Mouse (Mus musculus) midbrain, postnatal 0 days (tissue): ENCODE measurements around the gene Tmem150c. TPM values are rescaled to one million over a fixed set of nuclear protein-coding genes. Genes with fewer than 3 reads are reported as not detected.

Source experiments
- ATAC-seq: fragments of 200-750 bp; cut with Nextera tagmentation; 2 replicates; pipeline ENCODE4 v1.8.0; 2017; ENCODE audit warnings: moderate number of reproducible peaks, mild to moderate bottlenecking, moderate TSS enrichment, moderate library complexity; ENCODE audit not compliant: low FRiP score
- DNase-seq: peaks from one replicate; pipeline ENCODE4 v3.0.0-alpha.2; 2015; ENCODE audit warnings: low spot score
- H3K27ac ChIP-seq: fragments of 300-500 bp; sonication (generic); 2 replicates; pipeline ENCODE4 v1.5.1; 2014; ENCODE audit warnings: low read depth, mild to moderate bottlenecking, low read length, mixed read lengths
- H3K27me3 ChIP-seq: fragments of 300-500 bp; sonication (generic); 2 replicates; pipeline ENCODE4 v1.6.1; 2014; ENCODE audit warnings: low read length, control low read depth, mixed read lengths; ENCODE audit not compliant: insufficient read depth
- H3K36me3 ChIP-seq: fragments of 300-500 bp; sonication (generic); 2 replicates; pipeline ENCODE4 v1.6.1; 2014; ENCODE audit warnings: low read length, control low read depth, mixed read lengths; ENCODE audit not compliant: insufficient read depth
- H3K4me1 ChIP-seq: fragments of 300-500 bp; sonication (generic); 2 replicates; pipeline ENCODE4 v1.6.1; 2014; ENCODE audit warnings: mild to moderate bottlenecking, control low read depth, antibody characterized with exemption, low read length, mixed read lengths; ENCODE audit not compliant: insufficient read depth
- H3K4me2 ChIP-seq: fragments of 300-500 bp; sonication (generic); 2 replicates; pipeline ENCODE4 v1.6.1; 2014; ENCODE audit warnings: low read depth, mild to moderate bottlenecking, low read length, mixed read lengths; ENCODE audit not compliant: poor library complexity, severe bottlenecking
- H3K4me3 ChIP-seq: fragments of 300-500 bp; sonication (generic); 2 replicates; pipeline ENCODE4 v1.5.1; 2014; ENCODE audit warnings: low read depth, mild to moderate bottlenecking, low read length, moderate library complexity
- H3K9ac ChIP-seq: fragments of 300-500 bp; sonication (generic); replicated peaks from 2 replicates; pipeline ENCODE4 v1.6.1; 2014; ENCODE audit warnings: mild to moderate bottlenecking, low read length, moderate library complexity, mixed read lengths; ENCODE audit not compliant: poor library complexity, severe bottlenecking
- H3K9me3 ChIP-seq: fragments of 300-500 bp; sonication (generic); 2 replicates; pipeline ENCODE4 v1.6.1; 2016; ENCODE audit warnings: low read length, control low read depth
- CTCF ChIP-seq: IDR thresholded peaks from 2 replicates; pipeline ENCODE4 v1.5.1; 2016; ENCODE audit warnings: antibody characterized with exemption, mild to moderate bottlenecking
- WGBS: fragments of 180-500 bp; shearing (Covaris S2); extraction: QIAGEN DNeasy Blood & Tissue Kit; methylation state at CpG from one replicate; pipeline ENCODE4 v1.1.7; 2014; 5-methylcytosine and 5-hydroxymethylcytosine counted together
- polyA plus RNA-seq: library from polyadenylated mRNA; unstranded; fragments of >200 nt; fragmentation: Nextera tagmentation; extraction: Ambion mirVana; gene quantifications from 2 replicates; pipeline ENCODE4 v1.2.1, GENCODE M21; 2015
- total RNA-seq: library from RNA; depleted of rRNA; stranded (reverse); fragments of >200 nt; gene quantifications from 2 replicates; pipeline ENCODE4 v1.2.3, GENCODE M21; 2014

Tmem150c gene
- total and polyA plus RNA-seq, 2 experiments from 2014 or later: 49.1 to 63.7 TPM

GRCm38 (mm10) chr5:100162857-100163256 is 3.2 kb upstream of the Tmem150c start:
- no peaks in the 10 kb centered on the region for H3K9me3 ChIP-seq
- no peak for DNase-seq
- no peak for ATAC-seq
- no peaks in the 10 kb centered on the region for H3K36me3 ChIP-seq
- H3K27ac ChIP-seq: no peak overlapping the region
- WGBS: 84% methylated on average over 3 of the region's 3 CpGs
- TF ChIP-seq CTCF: no peak
- H3K4me3 ChIP-seq: no peak overlapping the region
- H3K4me1 ChIP-seq: no peaks in the 10 kb centered on the region; the same call in 1 of the 2 replicates
- no peaks in the 10 kb centered on the region for H3K27me3 ChIP-seq
- no peak overlapping the region for H3K9ac ChIP-seq
- no peak overlapping the region for H3K4me2 ChIP-seq

- no peak overlapping the region for H3K4me2 ChIP-seq
- no peak for ATAC-seq
- no peak for TF ChIP-seq CTCF
- no peaks in the 10 kb centered on the region for H3K27me3 ChIP-seq
- no peak for DNase-seq
- no peak overlapping the region for H3K9ac ChIP-seq
- H3K27ac ChIP-seq: no peak overlapping the region
- no peak overlapping the region for H3K4me3 ChIP-seq
- H3K4me1 ChIP-seq: no peaks in the 10 kb centered on the region; the same call in 1 of the 2 replicates
- no peaks in the 10 kb centered on the region for H3K9me3 ChIP-seq
- no peaks in the 10 kb centered on the region for H3K36me3 ChIP-seq
- 69% methylated on average over 1 of the region's 1 CpGs for WGBS
Measured at GRCm38 (mm10) chr5:100162053-100162452, 2.4 kb upstream of the Tmem150c start.

- TF ChIP-seq CTCF: peak; percentile 35
- peak overlapping the region; percentile 82 for H3K4me3 ChIP-seq
- peak overlapping the region; percentile 79 for H3K4me2 ChIP-seq
- H3K9me3 ChIP-seq: no peaks in the 10 kb centered on the region
- 1% methylated on average over 48 of the region's 101 CpGs for WGBS
- ATAC-seq (peak; percentile 68), DNase-seq (no peak)
- H3K36me3 ChIP-seq: no peaks in the 10 kb centered on the region
- peak overlapping the region; percentile 67 for H3K27ac ChIP-seq
- no peaks in the 10 kb centered on the region for H3K27me3 ChIP-seq
- H3K9ac ChIP-seq: peak overlapping the region; percentile 79
- no peaks in the 10 kb centered on the region; the same call in 1 of the 2 replicates for H3K4me1 ChIP-seq
Measured at GRCm38 (mm10) chr5:100158791-100159637, 594 bp downstream of the Tmem150c start.

GRCm38 (mm10) chr5:100158301-100158700 is 1.3 kb downstream of the Tmem150c start:
- no peak for TF ChIP-seq CTCF
- H3K4me2 ChIP-seq: peak overlapping the region; percentile 79
- H3K4me3 ChIP-seq: peak overlapping the region; percentile 82
- ATAC-seq (no peak), DNase-seq (no peak)
- H3K9ac ChIP-seq: peak overlapping the region; percentile 79
- no peaks in the 10 kb centered on the region for H3K27me3 ChIP-seq
- H3K27ac ChIP-seq: peak overlapping the region; percentile 67; the same call in 1 of the 2 replicates
- no peaks in the 10 kb centered on the region; the same call in 1 of the 2 replicates for H3K4me1 ChIP-seq
- no peaks in the 10 kb centered on the region for H3K36me3 ChIP-seq
- H3K9me3 ChIP-seq: no peaks in the 10 kb centered on the region
- WGBS: 7% methylated on average over 13 of the region's 13 CpGs

GRCm38 (mm10) chr5:100155646-100156045 is 4.0 kb downstream of the Tmem150c start:
- H3K9me3 ChIP-seq: no peaks in the 10 kb centered on the region
- no peak for DNase-seq
- no peaks in the 10 kb centered on the region; the same call in 1 of the 2 replicates for H3K4me1 ChIP-seq
- H3K27ac ChIP-seq: no peak overlapping the region
- TF ChIP-seq CTCF: no peak
- H3K27me3 ChIP-seq: no peaks in the 10 kb centered on the region
- ATAC-seq: no peak
- 90% methylated on average over 6 of the region's 6 CpGs for WGBS
- no peak overlapping the region for H3K4me2 ChIP-seq
- no peak overlapping the region for H3K9ac ChIP-seq
- no peaks in the 10 kb centered on the region for H3K36me3 ChIP-seq
- H3K4me3 ChIP-seq: no peak overlapping the region

- peaks cover 5% of the 10 kb centered on the region; the same call in 1 of the 2 replicates for H3K4me1 ChIP-seq
- no peaks in the 10 kb centered on the region for H3K27me3 ChIP-seq
- DNase-seq (no peak), ATAC-seq (no peak)
- H3K9ac ChIP-seq: no peak overlapping the region
- H3K36me3 ChIP-seq: no peaks in the 10 kb centered on the region
- no peak overlapping the region for H3K27ac ChIP-seq
- no peaks in the 10 kb centered on the region for H3K9me3 ChIP-seq
- no peak overlapping the region for H3K4me2 ChIP-seq
- H3K4me3 ChIP-seq: no peak overlapping the region
- no peak for TF ChIP-seq CTCF
- 69% methylated on average over 3 of the region's 3 CpGs for WGBS
Measured at GRCm38 (mm10) chr5:100149967-100150366, 9.6 kb downstream of the Tmem150c start.
